Mouse (Mus musculus): ENCODE data around the gene Hck. TPM values are rescaled to one million over a fixed set of nuclear protein-coding genes. Genes with fewer than 3 reads are reported as not detected.
A peak's percentile ranks its signal among the peaks of the same experiment; 100 is the strongest.

The Hck gene
- polyA plus RNA-seq, 1 experiment from 2014 or later, result 1.9 TPM

DNA sequence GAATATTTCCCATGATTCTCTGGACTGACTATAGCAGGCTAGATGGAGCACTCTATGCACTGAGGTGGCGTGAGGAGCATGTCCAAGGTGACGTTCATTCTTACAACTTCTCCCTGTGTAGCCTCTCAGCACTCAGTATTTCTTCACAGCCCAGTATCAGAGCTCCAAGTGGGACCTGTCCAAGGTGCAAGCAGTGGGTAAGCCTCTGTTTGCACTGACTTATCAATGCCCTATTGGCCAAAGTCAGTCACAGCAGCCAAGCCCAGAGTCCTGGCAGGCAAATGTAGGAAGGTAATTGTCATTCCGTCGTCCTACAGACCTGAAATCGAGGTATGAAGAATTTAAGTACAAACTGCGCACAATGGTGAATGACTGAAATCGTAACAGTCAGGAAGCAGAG, 30.9 kb downstream of the Hck start:
- no peak overlapping the region for H3K4me3 ChIP-seq (ENCODE audit: low read depth, low read length)
- ATAC-seq, result no peak
- no peak for DNase-seq (ENCODE audit: low spot score)
- H3K9ac ChIP-seq (ENCODE audit: low read length), result no peak overlapping the region
- WGBS, result 77% methylated on average over 7 of the region's 7 CpGs
- H3K4me2 ChIP-seq (ENCODE audit: low read length), result no peak overlapping the region
- H3K4me1 ChIP-seq (ENCODE audit: control insufficient read depth, insufficient read depth, low read length), result no peaks in the 10 kb centered on the region
- H3K36me3 ChIP-seq (ENCODE audit: control insufficient read depth, insufficient read depth, low read length), result no peaks in the 10 kb centered on the region
- H3K27me3 ChIP-seq (replicated peaks; ENCODE audit: control insufficient read depth, insufficient read depth, low read length), result no peaks in the 10 kb centered on the region
- no peak overlapping the region for H3K27ac ChIP-seq (ENCODE audit: low read depth, low read length)
- H3K9me3 ChIP-seq (replicated peaks; ENCODE audit: control insufficient read depth, low read length), result no peaks in the 10 kb centered on the region

DNA sequence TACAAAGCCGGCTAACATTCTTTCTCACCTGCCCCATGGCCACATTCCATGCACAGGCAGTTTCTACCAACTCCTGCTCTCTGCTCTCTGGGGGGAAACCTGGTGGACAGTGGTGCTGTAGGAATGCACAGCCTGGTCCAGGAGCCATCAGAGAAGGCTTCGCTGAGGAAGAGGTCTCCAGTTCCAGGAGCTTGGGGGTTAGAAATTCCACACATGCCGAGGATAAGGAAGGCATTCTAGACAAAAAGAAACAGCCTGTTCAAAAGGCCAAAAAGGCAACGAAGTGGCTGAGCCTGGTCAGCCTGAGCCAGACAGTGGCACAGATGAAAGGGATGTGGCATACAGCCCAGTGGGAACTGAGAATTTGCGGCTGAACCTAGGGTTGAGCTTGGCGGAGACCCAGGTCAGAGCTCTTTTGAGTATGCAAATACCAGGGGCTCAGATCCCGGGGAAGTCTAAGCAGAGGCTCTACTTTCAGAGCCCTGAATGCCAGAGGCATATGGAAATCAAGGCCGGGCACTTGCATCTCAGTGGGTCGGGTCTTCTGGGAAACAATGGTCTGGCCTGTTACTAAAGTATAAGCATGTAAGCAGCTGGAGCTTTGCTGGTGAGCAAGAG, 31.8 kb downstream of the Hck start:
- peak; percentile 72 for DNase-seq (ENCODE audit: low spot score)
- no peaks in the 10 kb centered on the region for H3K4me1 ChIP-seq (ENCODE audit: control insufficient read depth, insufficient read depth, low read length)
- no peak overlapping the region for H3K27ac ChIP-seq (ENCODE audit: low read depth, low read length)
- H3K4me2 ChIP-seq (ENCODE audit: low read length), result no peak overlapping the region
- H3K9ac ChIP-seq (ENCODE audit: low read length), result no peak overlapping the region
- H3K27me3 ChIP-seq (replicated peaks; ENCODE audit: control insufficient read depth, insufficient read depth, low read length), result no peaks in the 10 kb centered on the region
- H3K9me3 ChIP-seq (replicated peaks; ENCODE audit: control insufficient read depth, low read length), result no peaks in the 10 kb centered on the region
- H3K4me3 ChIP-seq (ENCODE audit: low read depth, low read length), result no peak overlapping the region
- WGBS, result 9% methylated on average over 9 of the region's 9 CpGs
- H3K36me3 ChIP-seq (ENCODE audit: control insufficient read depth, insufficient read depth, low read length), result no peaks in the 10 kb centered on the region
- 0 out of 2 replicates have a peak, but pooled peaks have one; percentile 15 for ATAC-seq

DNA sequence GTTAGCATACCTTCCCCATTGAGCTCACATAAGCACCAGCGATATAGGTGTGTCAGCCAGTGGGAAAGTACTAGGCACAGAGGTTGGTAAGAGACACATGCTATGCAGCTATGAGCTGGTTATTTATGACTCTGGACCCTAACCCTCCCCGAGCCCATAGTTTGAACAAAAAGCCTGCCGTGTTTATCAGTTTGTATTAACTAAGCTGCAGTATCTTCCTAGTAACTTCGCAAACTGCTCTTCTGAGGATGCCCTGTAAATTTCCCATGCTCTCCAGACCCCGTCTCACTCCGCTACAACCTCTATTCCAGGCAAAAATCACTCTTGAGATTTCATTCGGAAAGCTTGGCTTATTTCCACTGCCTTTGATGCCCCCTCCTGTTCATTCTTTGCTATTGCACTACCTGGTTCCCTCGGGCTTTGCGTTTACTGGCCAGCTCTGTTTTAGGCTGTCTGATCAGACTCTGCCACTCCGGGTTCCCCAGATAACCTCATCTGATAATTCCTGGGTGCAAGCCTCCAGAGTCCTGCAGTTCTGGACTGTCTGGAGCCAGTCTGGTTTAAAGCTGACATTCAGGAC, 34.4 kb downstream of the Hck start:
- ATAC-seq, result no peak
- WGBS, result 28% methylated on average over 10 of the region's 10 CpGs

DNA sequence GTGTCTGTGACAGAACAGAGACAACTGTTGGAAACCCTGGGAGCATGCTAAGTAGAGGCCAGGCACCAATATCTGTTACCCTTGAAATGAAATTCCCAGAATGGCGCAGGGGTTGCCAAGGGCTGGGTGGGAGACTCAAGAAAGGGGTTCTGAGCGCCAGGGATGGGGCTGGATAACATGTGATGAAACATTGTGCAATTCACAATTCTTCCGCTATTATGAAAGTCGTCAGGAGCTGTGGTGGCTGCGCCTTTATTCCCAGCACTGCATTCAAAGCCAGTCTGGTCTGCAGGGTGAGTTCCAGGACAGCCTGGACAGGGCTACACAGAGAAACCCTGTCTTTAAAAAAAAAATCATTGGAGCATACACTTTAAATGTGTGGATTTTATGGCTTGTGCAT, 37.1 kb downstream of the Hck start:
- H3K27ac ChIP-seq (ENCODE audit: low read depth, low read length), result no peak overlapping the region
- H3K27me3 ChIP-seq (replicated peaks; ENCODE audit: control insufficient read depth, insufficient read depth, low read length), result no peaks in the 10 kb centered on the region
- no peak overlapping the region for H3K4me2 ChIP-seq (ENCODE audit: low read length)
- no peaks in the 10 kb centered on the region for H3K36me3 ChIP-seq (ENCODE audit: control insufficient read depth, insufficient read depth, low read length)
- H3K4me3 ChIP-seq (ENCODE audit: low read depth, low read length), result no peak overlapping the region
- no peaks in the 10 kb centered on the region for H3K4me1 ChIP-seq (ENCODE audit: control insufficient read depth, insufficient read depth, low read length)
- H3K9ac ChIP-seq (ENCODE audit: low read length), result no peak overlapping the region
- DNase-seq (ENCODE audit: low spot score) (no peak), ATAC-seq (no peak)
- 81% methylated on average over 5 of the region's 5 CpGs for WGBS
- H3K9me3 ChIP-seq (replicated peaks; ENCODE audit: control insufficient read depth, low read length), result no peaks in the 10 kb centered on the region

More for the DNA sequence above, 34.4 kb downstream of the Hck start:
- H3K9me3 ChIP-seq (replicated peaks; ENCODE audit: control insufficient read depth, low read length), result no peaks in the 10 kb centered on the region
- no peaks in the 10 kb centered on the region for H3K36me3 ChIP-seq (ENCODE audit: control insufficient read depth, insufficient read depth, low read length)
- DNase-seq (ENCODE audit: low spot score), result peak; percentile 80
- H3K4me3 ChIP-seq (ENCODE audit: low read depth, low read length), result no peak overlapping the region
- no peak overlapping the region for H3K9ac ChIP-seq (ENCODE audit: low read length)
- no peak overlapping the region for H3K27ac ChIP-seq (ENCODE audit: low read depth, low read length)
- H3K4me2 ChIP-seq (ENCODE audit: low read length), result no peak overlapping the region
- no peaks in the 10 kb centered on the region for H3K27me3 ChIP-seq (replicated peaks; ENCODE audit: control insufficient read depth, insufficient read depth, low read length)
- H3K4me1 ChIP-seq (ENCODE audit: control insufficient read depth, insufficient read depth, low read length), result no peaks in the 10 kb centered on the region

DNA sequence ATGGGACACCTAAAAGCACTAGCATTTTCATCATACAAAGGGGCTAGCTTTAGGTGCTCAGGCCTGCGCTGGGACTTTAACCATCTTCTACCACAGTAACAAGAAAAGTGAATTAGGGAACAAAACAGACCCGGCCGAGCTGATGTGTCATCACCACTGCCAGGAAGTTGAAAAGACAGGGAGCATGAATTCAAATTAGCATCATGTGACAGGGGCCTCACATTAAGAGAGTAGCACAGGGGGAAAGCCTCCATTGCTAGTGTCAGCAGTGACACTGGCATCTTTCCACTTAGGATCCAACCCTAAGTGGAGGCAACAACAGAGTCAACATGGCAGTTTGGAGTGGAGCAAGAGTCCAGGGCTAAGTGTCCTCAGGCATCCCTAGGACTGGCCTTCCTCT, 39.0 kb downstream of the Hck start:
- Histone ChIP-seq H3K4me3 (ENCODE audit: low read depth, low read length) (no peak overlapping the region), H3K27me3 (replicated peaks; ENCODE audit: control insufficient read depth, insufficient read depth, low read length) (no peaks in the 10 kb centered on the region), H3K9ac (ENCODE audit: low read length) (no peak overlapping the region), H3K4me2 (ENCODE audit: low read length) (no peak overlapping the region), H3K9me3 (replicated peaks; ENCODE audit: control insufficient read depth, low read length) (no peaks in the 10 kb centered on the region), H3K27ac (ENCODE audit: low read depth, low read length) (no peak overlapping the region), H3K36me3 (ENCODE audit: control insufficient read depth, insufficient read depth, low read length) (no peaks in the 10 kb centered on the region), H3K4me1 (ENCODE audit: control insufficient read depth, insufficient read depth, low read length) (no peaks in the 10 kb centered on the region)
- DNase-seq (ENCODE audit: low spot score) (no peak), ATAC-seq (no peak)
- 84% methylated on average over 3 of the region's 3 CpGs for WGBS

DNA sequence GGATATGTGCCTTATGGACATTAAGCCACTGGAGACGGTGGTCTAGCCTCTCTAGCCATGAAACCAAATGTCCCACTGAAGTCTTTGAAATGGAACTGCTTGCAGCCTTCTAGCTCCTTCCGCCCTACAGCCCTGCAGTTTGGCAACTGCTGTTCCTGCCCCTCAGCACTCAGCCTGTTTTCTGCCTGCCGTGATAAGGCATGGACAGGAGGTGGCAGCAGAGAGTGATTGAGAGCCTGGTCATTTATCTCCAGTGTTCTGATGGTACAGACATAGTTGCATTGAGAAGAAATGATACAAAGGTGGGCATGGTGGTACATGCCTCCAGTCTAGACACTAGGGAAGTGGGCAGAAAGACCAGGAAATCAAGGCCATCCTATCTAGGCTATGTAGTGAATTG, 39.4 kb downstream of the Hck start:
- H3K27ac ChIP-seq (ENCODE audit: low read depth, low read length), result no peak overlapping the region
- ATAC-seq, result peak; percentile 57; the same call in 1 of the 2 replicates
- WGBS, result 22% methylated on average over 3 of the region's 3 CpGs

DNA sequence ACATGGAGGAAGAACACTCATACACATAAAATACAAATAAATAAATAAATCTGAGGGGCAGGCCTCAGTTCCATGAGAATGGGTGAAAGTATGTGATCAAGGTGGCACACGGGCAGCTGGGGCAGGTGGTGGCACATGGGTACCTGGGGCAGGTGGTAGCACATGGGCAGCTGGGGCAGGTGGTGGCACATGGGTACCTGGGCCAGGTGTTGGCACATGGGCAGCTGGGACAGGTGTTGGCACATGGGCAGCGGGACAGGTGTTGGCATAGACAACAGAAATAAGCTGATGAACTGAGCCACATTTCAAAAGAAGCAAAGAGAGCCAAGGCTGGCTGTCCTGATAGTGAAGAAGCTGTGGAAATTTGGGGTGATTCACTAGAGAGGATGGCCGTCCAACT, 41.5 kb downstream of the Hck start:
- ATAC-seq, result no peak
- Histone ChIP-seq H3K4me1 (ENCODE audit: control insufficient read depth, insufficient read depth, low read length) (no peaks in the 10 kb centered on the region), H3K4me3 (ENCODE audit: low read depth, low read length) (no peak overlapping the region), H3K27me3 (replicated peaks; ENCODE audit: control insufficient read depth, insufficient read depth, low read length) (no peaks in the 10 kb centered on the region), H3K9ac (ENCODE audit: low read length) (no peak overlapping the region), H3K36me3 (ENCODE audit: control insufficient read depth, insufficient read depth, low read length) (no peaks in the 10 kb centered on the region), H3K4me2 (ENCODE audit: low read length) (no peak overlapping the region), H3K27ac (ENCODE audit: low read depth, low read length) (no peak overlapping the region), H3K9me3 (replicated peaks; ENCODE audit: control insufficient read depth, low read length) (no peaks in the 10 kb centered on the region)
- no peak for DNase-seq (ENCODE audit: low spot score)
- WGBS, result 85% methylated on average over 3 of the region's 3 CpGs

More for the DNA sequence above, 39.4 kb downstream of the Hck start:
- no peaks in the 10 kb centered on the region for H3K27me3 ChIP-seq (replicated peaks; ENCODE audit: control insufficient read depth, insufficient read depth, low read length)
- H3K9ac ChIP-seq (ENCODE audit: low read length), result no peak overlapping the region
- peak; percentile 74 for DNase-seq (ENCODE audit: low spot score)
- H3K4me1 ChIP-seq (ENCODE audit: control insufficient read depth, insufficient read depth, low read length), result no peaks in the 10 kb centered on the region
- H3K4me2 ChIP-seq (ENCODE audit: low read length), result no peak overlapping the region
- no peaks in the 10 kb centered on the region for H3K36me3 ChIP-seq (ENCODE audit: control insufficient read depth, insufficient read depth, low read length)
- H3K9me3 ChIP-seq (replicated peaks; ENCODE audit: control insufficient read depth, low read length), result no peaks in the 10 kb centered on the region
- H3K4me3 ChIP-seq (ENCODE audit: low read depth, low read length), result no peak overlapping the region

DNA sequence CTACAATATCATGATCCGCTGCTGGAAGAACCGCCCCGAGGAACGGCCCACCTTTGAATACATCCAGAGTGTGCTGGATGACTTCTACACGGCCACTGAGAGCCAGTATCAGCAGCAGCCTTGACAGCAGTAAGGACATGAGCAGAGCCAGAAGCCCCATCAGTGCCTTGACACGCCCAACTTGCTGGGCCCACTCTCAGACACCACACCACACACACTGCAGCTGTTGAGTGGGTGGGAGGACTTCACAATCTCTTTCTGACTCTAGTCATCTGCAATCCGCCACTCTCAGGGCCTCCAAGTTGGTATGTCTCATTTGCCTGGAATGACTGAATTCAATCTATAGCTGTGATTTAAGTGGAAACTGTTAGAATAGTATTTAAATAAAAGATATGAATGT, 42.8 kb downstream of the Hck start:
- WGBS, result 80% methylated on average over 7 of the region's 7 CpGs
- H3K4me2 ChIP-seq (ENCODE audit: low read length), result no peak overlapping the region
- H3K9me3 ChIP-seq (replicated peaks; ENCODE audit: control insufficient read depth, low read length), result no peaks in the 10 kb centered on the region
- no peak overlapping the region for H3K4me3 ChIP-seq (ENCODE audit: low read depth, low read length)
- no peak overlapping the region for H3K27ac ChIP-seq (ENCODE audit: low read depth, low read length)
- no peak for ATAC-seq
- no peak overlapping the region for H3K9ac ChIP-seq (ENCODE audit: low read length)
- H3K27me3 ChIP-seq (replicated peaks; ENCODE audit: control insufficient read depth, insufficient read depth, low read length), result no peaks in the 10 kb centered on the region
- no peak for DNase-seq (ENCODE audit: low spot score)
- no peaks in the 10 kb centered on the region for H3K4me1 ChIP-seq (ENCODE audit: control insufficient read depth, insufficient read depth, low read length)
- no peaks in the 10 kb centered on the region for H3K36me3 ChIP-seq (ENCODE audit: control insufficient read depth, insufficient read depth, low read length)

DNA sequence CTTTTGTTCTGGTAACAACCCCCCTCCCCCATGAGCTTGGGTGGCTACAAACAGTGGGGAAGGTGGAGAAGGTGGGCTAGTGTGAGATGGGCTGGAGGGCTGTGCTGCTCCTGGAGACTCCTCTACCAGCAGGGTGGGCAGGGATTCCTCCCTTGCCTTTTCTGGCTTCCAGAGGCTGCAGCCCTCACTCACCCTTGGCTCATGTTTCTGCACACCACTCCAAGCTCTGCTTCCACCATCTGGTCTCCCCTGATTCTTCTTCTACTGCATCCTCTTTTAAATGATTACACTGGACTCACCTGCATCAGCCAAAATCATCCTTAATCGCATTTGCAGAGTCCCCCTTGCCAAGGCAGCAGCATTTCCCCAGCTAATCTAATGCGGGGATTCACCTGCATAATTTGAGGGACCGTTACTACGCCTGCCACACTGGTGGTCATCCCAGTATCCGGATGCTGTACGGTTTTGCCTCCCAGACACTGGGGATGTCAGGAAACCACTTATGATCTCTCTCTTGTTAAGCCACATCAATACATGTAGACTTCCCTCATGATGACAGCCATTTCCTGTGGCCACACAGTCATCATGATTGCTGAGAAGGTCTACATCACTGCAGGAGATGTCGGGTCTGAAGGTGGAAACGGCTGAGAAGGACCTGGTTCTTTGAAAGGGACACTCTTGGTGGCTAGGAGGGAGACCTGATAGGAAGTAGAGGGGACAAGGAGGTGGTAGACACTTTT, 43.8 kb downstream of the Hck start:
- Histone ChIP-seq H3K9ac (ENCODE audit: low read length) (no peak overlapping the region), H3K36me3 (ENCODE audit: control insufficient read depth, insufficient read depth, low read length) (no peaks in the 10 kb centered on the region), H3K4me3 (ENCODE audit: low read depth, low read length) (no peak overlapping the region), H3K27ac (ENCODE audit: low read depth, low read length) (no peak overlapping the region), H3K4me2 (ENCODE audit: low read length) (no peak overlapping the region), H3K9me3 (replicated peaks; ENCODE audit: control insufficient read depth, low read length) (no peaks in the 10 kb centered on the region), H3K27me3 (replicated peaks; ENCODE audit: control insufficient read depth, insufficient read depth, low read length) (no peaks in the 10 kb centered on the region), H3K4me1 (ENCODE audit: control insufficient read depth, insufficient read depth, low read length) (no peaks in the 10 kb centered on the region)
- 77% methylated on average over 8 of the region's 8 CpGs for WGBS
- DNase-seq (ENCODE audit: low spot score), result no peak
- no peak for ATAC-seq
